Mouse (Mus musculus) brain, adult 2 months (tissue): ENCODE data around the gene Baz2a.
"Not testable (repeated sequence)": the region's sequence is repeated elsewhere in the genome, so short reads cannot be mapped to it uniquely, and the experiment has no call there.

Experiments used
- DNase-seq: peaks from one replicate; pipeline ENCODE4 v3.0.0; 2011; ENCODE audit warnings: low read depth, low spot score

Baz2a gene

GRCm38 (mm10) chr10:128081807-128082476, 9.4 kb upstream of the Baz2a start:
- peak; percentile 53 for DNase-seq

GRCm38 (mm10) chr10:128082477-128082808, 8.9 kb upstream of the Baz2a start:
- DNase-seq, result no peak

- DNase-seq, result peak; percentile 100
Observed at GRCm38 (mm10) chr10:128082880-128083421, 8.4 kb upstream of the Baz2a start, which contains the start of gene Atp5b. TSS of gene Atp5b (plus strand) at chr10:128083273.

GRCm38 (mm10) chr10:128083688-128084087, 7.7 kb upstream of the Baz2a start:
- DNase-seq, result peak; percentile 43

GRCm38 (mm10) chr10:128084160-128084559, 7.2 kb upstream of the Baz2a start:
- peak; percentile 20 for DNase-seq

- DNase-seq, result peak; percentile 64
Observed at GRCm38 (mm10) chr10:128086391-128086790, 5.0 kb upstream of the Baz2a start.

- DNase-seq, result not testable (repeated sequence)
Observed at GRCm38 (mm10) chr10:128087216-128087615, 4.2 kb upstream of the Baz2a start.

GRCm38 (mm10) chr10:128088181-128088580, 3.2 kb upstream of the Baz2a start:
- DNase-seq, result no peak

- DNase-seq, result no peak
Observed at GRCm38 (mm10) chr10:128089842-128090241, 1.5 kb upstream of the Baz2a start.

- DNase-seq, result peak; percentile 96
Observed at GRCm38 (mm10) chr10:128090651-128091563, 470 bp upstream of the Baz2a start.

GRCm38 (mm10) chr10:128092506-128093495, 1.4 kb downstream of the Baz2a start:
- peak; percentile 89 for DNase-seq

- peak; percentile 55 for DNase-seq
Observed at GRCm38 (mm10) chr10:128093496-128094294, 2.3 kb downstream of the Baz2a start.

GRCm38 (mm10) chr10:128094340-128094968, 3.1 kb downstream of the Baz2a start:
- peak; percentile 90 for DNase-seq

GRCm38 (mm10) chr10:128095003-128095636, 3.7 kb downstream of the Baz2a start:
- no peak for DNase-seq

GRCm38 (mm10) chr10:128096313-128096692, 4.9 kb downstream of the Baz2a start:
- no peak for DNase-seq

GRCm38 (mm10) chr10:128096693-128097586, 5.6 kb downstream of the Baz2a start:
- DNase-seq, result peak; percentile 95

GRCm38 (mm10) chr10:128097587-128097971, 6.2 kb downstream of the Baz2a start:
- peak; percentile 76 for DNase-seq

- DNase-seq, result peak; percentile 64
Observed at GRCm38 (mm10) chr10:128110103-128110761, 18.9 kb downstream of the Baz2a start.
